Mouse (Mus musculus) midbrain, embryonic 14.5 days (tissue): ENCODE results near the gene Bcl2l1. TPM values are rescaled to one million over a fixed set of nuclear protein-coding genes. Genes with fewer than 3 reads are reported as not detected.

Experiments
- ATAC-seq: fragments of 200-750 bp; cut with Nextera tagmentation; 2 replicates; pipeline ENCODE4 v1.8.0; 2017; ENCODE audit warnings: moderate number of reproducible peaks, moderate library complexity; ENCODE audit not compliant: low FRiP score, low TSS enrichment
- DNase-seq: peaks from one replicate; pipeline ENCODE4 v3.0.0-alpha.2; 2015
- H3K27ac ChIP-seq: fragments of 300-500 bp; sonication (generic); replicated peaks from 2 replicates; pipeline ENCODE4 v1.5.1; 2014; ENCODE audit warnings: mild to moderate bottlenecking, low read depth, low read length, moderate library complexity
- H3K27me3 ChIP-seq: fragments of 300-500 bp; sonication (generic); 2 replicates; pipeline ENCODE4 v1.6.1; 2014; ENCODE audit warnings: low read length, control low read depth, mixed read lengths; ENCODE audit not compliant: control insufficient read depth, insufficient read depth
- H3K36me3 ChIP-seq: fragments of 300-500 bp; sonication (generic); 2 replicates; pipeline ENCODE4 v1.6.1; 2014; ENCODE audit warnings: low read length, control low read depth; ENCODE audit not compliant: control insufficient read depth, insufficient read depth
- H3K4me1 ChIP-seq: fragments of 300-500 bp; sonication (generic); 2 replicates; pipeline ENCODE4 v1.6.1; 2014; ENCODE audit warnings: mild to moderate bottlenecking, antibody characterized with exemption, low read length, control low read depth; ENCODE audit not compliant: control insufficient read depth, insufficient read depth
- H3K4me2 ChIP-seq: fragments of 300-500 bp; sonication (generic); 2 replicates; pipeline ENCODE4 v1.6.1; 2014; ENCODE audit warnings: mild to moderate bottlenecking, low read length, moderate library complexity
- H3K4me3 ChIP-seq: fragments of 300-500 bp; sonication (generic); replicated peaks from 2 replicates; pipeline ENCODE4 v1.5.1; 2014; ENCODE audit warnings: low read depth, low read length
- H3K9ac ChIP-seq: fragments of 300-500 bp; sonication (generic); replicated peaks from 2 replicates; pipeline ENCODE4 v1.6.1; 2014; ENCODE audit warnings: mild to moderate bottlenecking, low read length, moderate library complexity
- H3K9me3 ChIP-seq: fragments of 300-500 bp; sonication (generic); 2 replicates; pipeline ENCODE4 v1.6.1; 2016; ENCODE audit warnings: low read length, control low read depth, mixed read lengths; ENCODE audit not compliant: control insufficient read depth
- WGBS: fragments of 180-500 bp; shearing (Covaris S2); extraction: QIAGEN DNeasy Blood & Tissue Kit; methylation state at CpG from one replicate; pipeline ENCODE4 v1.1.7; 2014; 5-methylcytosine and 5-hydroxymethylcytosine counted together
- microRNA-seq: library from miRNA; unstranded; fragments of <30 nt; microRNA quantifications from one replicate; pipeline ENCODE4, GENCODE M21; 2016
- polyA plus RNA-seq: library from polyadenylated mRNA; unstranded; fragments of >200 nt; fragmentation: Nextera tagmentation; extraction: Ambion mirVana; gene quantifications from 2 replicates; pipeline ENCODE4 v1.2.1, GENCODE M21; 2014

Bcl2l1 gene
- polyA plus RNA-seq, 1 experiment from 2014 or later: 208 TPM

- H3K9me3 ChIP-seq: no peaks in the 10 kb centered on the region
- H3K9ac ChIP-seq: peak within 1 kb of the TSS; percentile 52
- peaks cover 35% of the 10 kb centered on the region for H3K4me1 ChIP-seq
- peak; percentile 56; the same call in 1 of the 2 replicates for ATAC-seq
- peak within 1 kb of the TSS; percentile 69 for H3K27ac ChIP-seq
- under 1% methylated on average over 28 of the region's 28 CpGs for WGBS
- no peaks in the 10 kb centered on the region for H3K36me3 ChIP-seq
- H3K4me3 ChIP-seq: peak within 1 kb of the TSS; percentile 45
- peak; percentile 85 for DNase-seq
- H3K27me3 ChIP-seq: no peaks in the 10 kb centered on the region
- peak within 1 kb of the TSS; percentile 90 for H3K4me2 ChIP-seq
Observed at GRCm38 (mm10) chr2:152736090-152736601, 95.4 kb downstream of the Bcl2l1 start, which contains the start of gene Id1. TSS of gene Id1 (plus strand) at chr2:152736251.

GRCm38 (mm10) chr2:152734984-152735383 lies 96.5 kb downstream of the Bcl2l1 start:
- peak; percentile 97 for DNase-seq
- H3K4me1 ChIP-seq: peaks cover 34% of the 10 kb centered on the region

GRCm38 (mm10) chr2:152734501-152734900 lies 97.0 kb downstream of the Bcl2l1 start:
- no peaks in the 10 kb centered on the region for H3K9me3 ChIP-seq
- no peak overlapping the region; the same call in 1 of the 2 replicates for H3K9ac ChIP-seq
- H3K4me1 ChIP-seq: peaks cover 33% of the 10 kb centered on the region
- peak overlapping the region; percentile 90 for H3K4me2 ChIP-seq
- ATAC-seq: no peak
- 10% methylated on average over 10 of the region's 10 CpGs for WGBS
- peak overlapping the region; percentile 26; the same call in 1 of the 2 replicates for H3K27ac ChIP-seq
- no peaks in the 10 kb centered on the region for H3K36me3 ChIP-seq
- H3K4me3 ChIP-seq: peak overlapping the region; percentile 45
- no peak for DNase-seq
- H3K27me3 ChIP-seq: no peaks in the 10 kb centered on the region

More at GRCm38 (mm10) chr2:152734984-152735383, 96.5 kb downstream of the Bcl2l1 start:
- Histone ChIP-seq H3K27me3 (no peaks in the 10 kb centered on the region), H3K4me3 (peak overlapping the region; percentile 45), H3K27ac (peak overlapping the region; percentile 69), H3K36me3 (no peaks in the 10 kb centered on the region), H3K9ac (no peak overlapping the region; the same call in 1 of the 2 replicates), H3K4me2 (peak overlapping the region; percentile 90), H3K9me3 (no peaks in the 10 kb centered on the region)
- WGBS: under 1% methylated on average over 28 of the region's 28 CpGs
- ATAC-seq: peak; percentile 92

GRCm38 (mm10) chr2:152733201-152733600 lies 98.3 kb downstream of the Bcl2l1 start:
- H3K4me3 ChIP-seq: no peak overlapping the region
- no peak overlapping the region for H3K27ac ChIP-seq
- H3K9ac ChIP-seq: no peak overlapping the region
- H3K36me3 ChIP-seq: no peaks in the 10 kb centered on the region
- DNase-seq (no peak), ATAC-seq (no peak)
- H3K27me3 ChIP-seq: no peaks in the 10 kb centered on the region
- H3K4me1 ChIP-seq: peaks cover 27% of the 10 kb centered on the region
- H3K9me3 ChIP-seq: no peaks in the 10 kb centered on the region
- WGBS: 91% methylated on average over 2 of the region's 2 CpGs
- H3K4me2 ChIP-seq: no peak overlapping the region

Small RNA genes within 50 kb of the gene (microRNA-seq; reads per million reads assigned to microRNA genes)
- gene Gm23802 (not detected), gene Mir5622 (1.9 reads per million, percentile 10 among the genes with 10 or more reads in this experiment)

Other genes starting within 250 kb of the Bcl2l1 start
- gene Defb45, start 232.3 kb downstream of the Bcl2l1 start, polyA plus RNA-seq: not detected in 2 replicates
- not detected in 2 replicates for gene Defb36, start 227.4 kb downstream of the Bcl2l1 start, polyA plus RNA-seq
- gene Defb25, start 208.7 kb downstream of the Bcl2l1 start, polyA plus RNA-seq: not detected in 2 replicates
- gene Rem1, start 204.8 kb downstream of the Bcl2l1 start, polyA plus RNA-seq: 0.12 and 0.27 TPM in 2 replicates
- gene H13, start 162.3 kb downstream of the Bcl2l1 start, polyA plus RNA-seq: 177 and 184 TPM in 2 replicates
- 39.9 and 41.4 TPM in 2 replicates for gene Mcts2, start 144.7 kb downstream of the Bcl2l1 start, polyA plus RNA-seq
- 33.5 and 38.8 TPM in 2 replicates for gene Id1, start 95.5 kb downstream of the Bcl2l1 start, polyA plus RNA-seq
- gene Cox4i2, start 77.6 kb downstream of the Bcl2l1 start, polyA plus RNA-seq: 5.4 and 5.6 TPM in 2 replicates
- gene Tpx2, start 16.2 kb upstream of the Bcl2l1 start, polyA plus RNA-seq: 14.2 and 27.5 TPM in 2 replicates
- gene Mylk2, start 79.6 kb upstream of the Bcl2l1 start, polyA plus RNA-seq: not detected in 2 replicates
- 2.8 and 4.7 TPM in 2 replicates for gene Foxs1, start 101.5 kb upstream of the Bcl2l1 start, polyA plus RNA-seq
- 7.3 and 16.7 TPM in 2 replicates for gene Dusp15, start 120.0 kb upstream of the Bcl2l1 start, polyA plus RNA-seq
- 5.3 and 7.1 TPM in 2 replicates for gene Ttll9, start 130.8 kb upstream of the Bcl2l1 start, polyA plus RNA-seq
- 117 and 177 TPM in 2 replicates for gene Pdrg1, start 183.7 kb upstream of the Bcl2l1 start, polyA plus RNA-seq
- gene Xkr7, start 200.1 kb upstream of the Bcl2l1 start, polyA plus RNA-seq: 1.0 and 2.1 TPM in 2 replicates
- gene Ccm2l, start 234.2 kb upstream of the Bcl2l1 start, polyA plus RNA-seq: 1.5 and 2.0 TPM in 2 replicates